ENCODE assay signal across 12 mouse cellular contexts in genomic region chr2:26339204-26339551, GRCm38 (mm10). TPM values are rescaled to one million over a fixed set of nuclear protein-coding genes. Genes with fewer than 3 reads are reported as not detected.
DNase-seq lines count a peak whose midpoint lies in the region; ATAC-seq and TF ChIP-seq lines count a peak whose summit lies in the region.
"Had no signal": no experiment of that assay in that cellular context is flagged by ENCODE, and none has a peak within 500 bp of the region (broad histone marks: within the 10 kb centered on the region; RNA-seq: fewer than 3 reads in every experiment).

No protein-coding gene starts in this region.

- H3K9ac ChIP-seq in heart, adult 2 months (ENCODE audit: low read depth, low read length): peak overlapping the region; percentile 71
- peak overlapping the region; percentile 32; the same call in 1 of the 2 replicates for H3K9ac ChIP-seq in heart, embryonic 15.5 days
- H3K9ac ChIP-seq in hindbrain, embryonic 14.5 days: no peak overlapping the region

- peak overlapping the region; percentile 46 for H3K4me3 ChIP-seq in heart, adult 2 months
- H3K4me3 ChIP-seq in heart, embryonic 10.5 days: no peak overlapping the region
- H3K4me3 ChIP-seq in heart, embryonic 15.5 days: peak overlapping the region; percentile 35
- H3K4me3 ChIP-seq in hindbrain, embryonic 14.5 days (replicated peaks; ENCODE audit: low read length): no peak overlapping the region
- H3K4me3 ChIP-seq: gastrocnemius, adult 2 months; myocyte had no signal

- TF ChIP-seq CTCF in heart, adult 2 months (IDR thresholded peaks at IDR 0.05): no peak

- no peaks in the 10 kb centered on the region for H3K9me3 ChIP-seq in heart, embryonic 10.5 days
- H3K9me3 ChIP-seq in heart, embryonic 15.5 days (replicated peaks): no peaks in the 10 kb centered on the region
- no peaks in the 10 kb centered on the region for H3K9me3 ChIP-seq in hindbrain, embryonic 14.5 days (ENCODE audit: control insufficient read depth, low read length)

- H3K27me3 ChIP-seq in heart, adult 2 months (ENCODE audit: control insufficient read depth, insufficient read depth, low read length): no peaks in the 10 kb centered on the region
- no peaks in the 10 kb centered on the region for H3K27me3 ChIP-seq in heart, embryonic 10.5 days (ENCODE audit: insufficient read depth, poor library complexity, severe bottlenecking)
- H3K27me3 ChIP-seq in heart, embryonic 15.5 days: no peaks in the 10 kb centered on the region
- no peaks in the 10 kb centered on the region for H3K27me3 ChIP-seq in hindbrain, embryonic 14.5 days (ENCODE audit: control insufficient read depth, insufficient read depth, low read length)

- H3K79me2 ChIP-seq in heart, adult 2 months (replicated peaks; ENCODE audit: control insufficient read depth, insufficient read depth, low read length): no peaks in the 10 kb centered on the region

- peak; percentile 51 for ATAC-seq in heart, embryonic 15.5 days (replicated peaks; ENCODE audit: insufficient number of reproducible peaks, insufficient read depth, low FRiP score, low read depth)
- ATAC-seq in inflammation-experienced regulatory T-cells, adult 6 months: no peak
- ATAC-seq in hindbrain, embryonic 14.5 days (ENCODE audit: low FRiP score): no peak

- peak overlapping the region; percentile 89 for H3K27ac ChIP-seq in heart, adult 2 months
- no peak overlapping the region for H3K27ac ChIP-seq in heart, embryonic 10.5 days
- peak overlapping the region; percentile 96 for H3K27ac ChIP-seq in heart, embryonic 15.5 days
- no peak overlapping the region for H3K27ac ChIP-seq in hindbrain, embryonic 14.5 days
- H3K27ac ChIP-seq: kidney, postnatal 0 days had no signal

- no peaks in the 10 kb centered on the region for H3K36me3 ChIP-seq in heart, adult 2 months (ENCODE audit: control insufficient read depth, insufficient read depth, low read length)
- peaks cover 53% of the 10 kb centered on the region for H3K36me3 ChIP-seq in heart, embryonic 10.5 days
- 0 out of 2 replicates have a peak, but pooled peaks cover 1% of the 10 kb centered on the region for H3K36me3 ChIP-seq in heart, embryonic 15.5 days
- peaks cover 58% of the 10 kb centered on the region for H3K36me3 ChIP-seq in hindbrain, embryonic 14.5 days (replicated peaks; ENCODE audit: control insufficient read depth, insufficient read depth)

- WGBS in heart, adult 2 months: 28% methylated on average over 5 of the region's 5 CpGs
- 84% methylated on average over 5 of the region's 5 CpGs for WGBS in heart, embryonic 10.5 days
- WGBS in heart, embryonic 15.5 days: 50% methylated on average over 5 of the region's 5 CpGs
- 85% methylated on average over 5 of the region's 5 CpGs for WGBS in hindbrain, embryonic 14.5 days

- intact Hi-C loops in heart, adult 2 months (cut with DNase I): no loop called here

- peak; percentile 91 for TF ChIP-seq POLR2A in heart, adult 2 months (IDR thresholded peaks at IDR 0.05; ENCODE audit: insufficient read depth, low read depth, low read length)

- peak; percentile 79 to 85 for DNase-seq in heart, adult 2 months
- no peak for DNase-seq in heart, embryonic 10.5 days (ENCODE audit: low spot score)
- peak; percentile 71 for DNase-seq in ovary, adult 18-20 months (ENCODE audit: low spot score)
- DNase-seq in ovary, postnatal 10 days (ENCODE audit: low spot score): no peak
- no peak for DNase-seq in yolk sac, embryonic 10.5 days (ENCODE audit: low spot score)
- no peak for DNase-seq in hindbrain, embryonic 14.5 days (ENCODE audit: low spot score)
- DNase-seq: gastrocnemius, adult 2 months had no signal

- peaks cover 14% of the 10 kb centered on the region for H3K4me1 ChIP-seq in heart, adult 2 months (ENCODE audit: control insufficient read depth, insufficient read depth, low read length)
- peaks cover 47% of the 10 kb centered on the region for H3K4me1 ChIP-seq in heart, embryonic 10.5 days
- peaks cover 52% of the 10 kb centered on the region for H3K4me1 ChIP-seq in heart, embryonic 15.5 days (replicated peaks)
- H3K4me1 ChIP-seq in hindbrain, embryonic 14.5 days (replicated peaks; ENCODE audit: control insufficient read depth, insufficient read depth, low read length): no peaks in the 10 kb centered on the region

- TF ChIP-seq EP300 in heart, adult 2 months (IDR thresholded peaks at IDR 0.05; ENCODE audit: insufficient read depth, low read depth, low read length): peak; percentile 84; the same call in 1 of the 2 replicates

- peak overlapping the region; percentile 55 for H3K4me2 ChIP-seq in heart, embryonic 15.5 days
- H3K4me2 ChIP-seq in hindbrain, embryonic 14.5 days (replicated peaks): no peak overlapping the region

RNA-seq across cellular contexts. Expression of gene Dnlz, which starts 12.7 kb away (rescaled TPM):
- total RNA-seq in heart, adult 2 months (2021): 10 to 100 TPM; 23.2 to 25.9 TPM
- polyA plus RNA-seq in heart, adult 2 months (2012; rRNA removed): 22.6 and 22.7 TPM in 2 replicates
- polyA plus RNA-seq in heart, embryonic 10.5 days (2016; fragmentation: Nextera tagmentation; extraction: Ambion mirVana): 32.7 and 34.7 TPM in 2 replicates
- 22.1 and 27.9 TPM in 2 replicates for polyA plus RNA-seq in heart, embryonic 15.5 days (2015; fragmentation: Nextera tagmentation; extraction: Ambion mirVana)
- 1 to 10 TPM; 7.6 to 8.7 (median 7.6) TPM for polyA plus RNA-seq in inflammation-experienced regulatory T-cells, adult 6 months (2017; shearing (Covaris generic))
- 27.7 and 28.3 TPM in 2 replicates for polyA plus RNA-seq in hindbrain, embryonic 14.5 days (2014; fragmentation: Nextera tagmentation; extraction: Ambion mirVana)

RNA-seq across cellular contexts. Expression of gene Card9, which starts 21.5 kb away (rescaled TPM):
- 1 to 10 TPM; 1.0 to 1.2 TPM for total RNA-seq in heart, adult 2 months (2021)
- polyA plus RNA-seq in heart, adult 2 months (2012; rRNA removed): 2.3 and 4.1 TPM in 2 replicates
- 0.31 and 0.62 TPM in 2 replicates for polyA plus RNA-seq in heart, embryonic 10.5 days (2016; fragmentation: Nextera tagmentation; extraction: Ambion mirVana)
- polyA plus RNA-seq in heart, embryonic 15.5 days (2015; fragmentation: Nextera tagmentation; extraction: Ambion mirVana): 0.60 and 1.7 TPM in 2 replicates
- 1 to 10 TPM in 2 of 3 experiments, under 1 TPM in 1; 0.53 to 2.1 (median 1.1) TPM for polyA plus RNA-seq in inflammation-experienced regulatory T-cells, adult 6 months (2017; shearing (Covaris generic))
- 1.9 and 2.1 TPM in 2 replicates for polyA plus RNA-seq in hindbrain, embryonic 14.5 days (2014; fragmentation: Nextera tagmentation; extraction: Ambion mirVana)

RNA-seq across cellular contexts. Expression of gene Gpsm1, which starts 23.9 kb away (rescaled TPM):
- total RNA-seq in heart, adult 2 months (2021): 100 to 1,000 TPM; 169 to 249 TPM
- polyA plus RNA-seq in heart, adult 2 months (2012; rRNA removed): 301 and 369 TPM in 2 replicates
- polyA plus RNA-seq in heart, embryonic 10.5 days (2016; fragmentation: Nextera tagmentation; extraction: Ambion mirVana): 43.7 and 53.9 TPM in 2 replicates
- polyA plus RNA-seq in heart, embryonic 15.5 days (2015; fragmentation: Nextera tagmentation; extraction: Ambion mirVana): 64.4 and 71.6 TPM in 2 replicates
- 1 to 10 TPM; 3.8 to 5.0 (median 5.0) TPM for polyA plus RNA-seq in inflammation-experienced regulatory T-cells, adult 6 months (2017; shearing (Covaris generic))
- polyA plus RNA-seq in hindbrain, embryonic 14.5 days (2014; fragmentation: Nextera tagmentation; extraction: Ambion mirVana): 96.7 and 101 TPM in 2 replicates

RNA-seq across cellular contexts. Expression of gene Snapc4, which starts 41.3 kb away (rescaled TPM):
- total RNA-seq in heart, adult 2 months (2021): 1 to 10 TPM; 7.2 to 9.5 TPM
- 20.4 and 24.3 TPM in 2 replicates for polyA plus RNA-seq in heart, adult 2 months (2012; rRNA removed)
- polyA plus RNA-seq in heart, embryonic 10.5 days (2016; fragmentation: Nextera tagmentation; extraction: Ambion mirVana): 27.1 and 31.7 TPM in 2 replicates
- 16.8 and 19.6 TPM in 2 replicates for polyA plus RNA-seq in heart, embryonic 15.5 days (2015; fragmentation: Nextera tagmentation; extraction: Ambion mirVana)
- 10 to 100 TPM; 15.6 to 43.4 (median 39.6) TPM for polyA plus RNA-seq in inflammation-experienced regulatory T-cells, adult 6 months (2017; shearing (Covaris generic))
- 25.4 and 29.3 TPM in 2 replicates for polyA plus RNA-seq in hindbrain, embryonic 14.5 days (2014; fragmentation: Nextera tagmentation; extraction: Ambion mirVana)

RNA-seq across cellular contexts. Expression of gene Ccdc187, which starts 44.8 kb away (rescaled TPM):
- under 1 TPM; 0.09 to 0.13 TPM for total RNA-seq in heart, adult 2 months (2021)
- polyA plus RNA-seq in heart, adult 2 months (2012; rRNA removed): 0.09 and 0.37 TPM in 2 replicates
- 0.02 TPM in 1 of 2 replicates, not detected in the other for polyA plus RNA-seq in heart, embryonic 10.5 days (2016; fragmentation: Nextera tagmentation; extraction: Ambion mirVana)
- polyA plus RNA-seq in heart, embryonic 15.5 days (2015; fragmentation: Nextera tagmentation; extraction: Ambion mirVana): 0.08 and 0.15 TPM in 2 replicates
- under 1 TPM in 1 of 3 experiments, not detected in 2; 0.04 TPM for polyA plus RNA-seq in inflammation-experienced regulatory T-cells, adult 6 months (2017; shearing (Covaris generic))
- polyA plus RNA-seq in hindbrain, embryonic 14.5 days (2014; fragmentation: Nextera tagmentation; extraction: Ambion mirVana): 0.25 and 0.29 TPM in 2 replicates
- total RNA-seq: gastrocnemius, adult 2 months; megakaryocyte progenitor cell, adult 5-6 weeks had no signal
- polyA plus RNA-seq: kidney, postnatal 0 days had no signal

Comparison
In these comparisons a context has a peak if more than half of its experiments do, and no peak if none do; other contexts are left out.
1. DNase-seq: peak in heart, adult 2 months (2 of 2) and ovary, adult 18-20 months (single experiment); none in heart, embryonic 10.5 days (single experiment), ovary, postnatal 10 days (single experiment), yolk sac, embryonic 10.5 days (single experiment) and hindbrain, embryonic 14.5 days (single experiment).
2. H3K27ac ChIP-seq: peak in heart, adult 2 months (single experiment) and heart, embryonic 15.5 days (single experiment); none in heart, embryonic 10.5 days (single experiment) and hindbrain, embryonic 14.5 days (single experiment).
3. H3K4me3 ChIP-seq: peak in heart, adult 2 months (single experiment) and heart, embryonic 15.5 days (single experiment); none in heart, embryonic 10.5 days (single experiment) and hindbrain, embryonic 14.5 days (single experiment).